14 mouse cellular contexts compared by ENCODE assay signal in genomic region chr4:84224556-84224955, GRCm38 (mm10).
"Had no signal": no experiment of that assay in that cellular context is flagged by ENCODE, and none has a peak within 500 bp of the region (broad histone marks: within the 10 kb centered on the region; RNA-seq: fewer than 3 reads in every experiment).

No protein-coding gene starts in this region.

- H3K4me1 ChIP-seq: lung, embryonic 15.5 days; midbrain, embryonic 15.5 days; neural tube, embryonic 12.5 days had no signal

- H3K27me3 ChIP-seq: lung, embryonic 15.5 days; midbrain, embryonic 15.5 days; neural tube, embryonic 12.5 days; stomach, embryonic 15.5 days had no signal

- H3K9ac ChIP-seq: liver, postnatal 0 days; lung, embryonic 15.5 days; midbrain, embryonic 12.5 days; midbrain, embryonic 15.5 days; neural tube, embryonic 12.5 days; stomach, embryonic 15.5 days had no signal

- H3K27ac ChIP-seq: lung, embryonic 15.5 days; midbrain, embryonic 10.5 days; midbrain, embryonic 12.5 days; midbrain, embryonic 15.5 days; neural tube, embryonic 12.5 days; stomach, embryonic 15.5 days; stomach, postnatal 0 days had no signal

- DNase-seq: liver, postnatal 0 days; lung, adult 2 months; lung, postnatal 4 days; right cerebral cortex, postnatal 14 days; thymus, adult 2 months; thymus, postnatal 25 days; thymus, postnatal 4 days had no signal

- H3K36me3 ChIP-seq: lung, embryonic 15.5 days; midbrain, embryonic 10.5 days; midbrain, embryonic 12.5 days; midbrain, embryonic 15.5 days; neural tube, embryonic 12.5 days; stomach, embryonic 15.5 days had no signal

- H3K9me3 ChIP-seq: lung, embryonic 15.5 days; midbrain, embryonic 10.5 days; midbrain, embryonic 12.5 days; midbrain, embryonic 15.5 days; neural tube, embryonic 12.5 days; stomach, embryonic 15.5 days had no signal

- H3K4me3 ChIP-seq: lung, embryonic 15.5 days; midbrain, embryonic 10.5 days; midbrain, embryonic 12.5 days; midbrain, embryonic 15.5 days; neural tube, embryonic 12.5 days; stomach, embryonic 15.5 days had no signal
